Mouse (Mus musculus): ENCODE measurements at regions not wholly inside any gene's neighbourhood (a gene's known extent, or its start where the extent isn't known, plus 50 kb on each side); places are given as distances from the start of the nearest gene placed in this dataset.

DNA sequence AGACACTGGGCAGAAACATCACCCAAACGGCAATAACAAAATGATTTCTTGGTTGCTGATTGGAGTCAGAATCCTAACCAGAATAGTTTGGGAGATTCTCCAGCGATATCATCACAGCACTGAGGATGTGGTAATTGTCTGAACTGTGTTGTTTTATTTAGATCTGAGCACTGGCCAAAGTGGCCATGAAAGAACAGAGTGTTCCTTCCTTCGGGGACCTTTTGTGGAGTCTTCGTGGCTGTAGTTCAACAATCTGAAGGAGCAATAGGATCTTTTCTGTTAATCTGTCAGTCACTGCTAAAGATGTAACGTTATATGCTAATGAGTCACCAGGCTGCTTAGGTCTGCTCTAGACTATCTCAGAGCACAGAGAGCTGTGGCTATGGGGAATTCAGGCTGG lies 328.8 kb downstream of the Gxylt1 start:
- no peaks in the 10 kb centered on the region for H3K36me3 ChIP-seq (ENCODE audit: control insufficient read depth, insufficient read depth)
- no peak overlapping the region for H3K4me3 ChIP-seq (ENCODE audit: insufficient read depth, poor library complexity, severe bottlenecking)
- H3K27me3 ChIP-seq (ENCODE audit: control insufficient read depth, insufficient read depth, insufficient read length), result no peaks in the 10 kb centered on the region
- no peaks in the 10 kb centered on the region for H3K79me2 ChIP-seq (ENCODE audit: control insufficient read depth, insufficient read depth)
- TF ChIP-seq MYOD1 (IDR thresholded peaks at IDR 0.05; ENCODE audit: control insufficient read depth, insufficient read length, low read depth), result no peak
- TF ChIP-seq USF1 (IDR thresholded peaks at IDR 0.05; ENCODE audit: low read depth), result no peak
- TF ChIP-seq CTCF (IDR thresholded peaks at IDR 0.05; ENCODE audit: control insufficient read depth, insufficient read depth, insufficient read length), result no peak
- TF ChIP-seq FOSL1 (IDR thresholded peaks at IDR 0.05; ENCODE audit: insufficient read depth, low read length, poor library complexity, severe bottlenecking), result no peak
- TF ChIP-seq CEBPB (IDR thresholded peaks at IDR 0.05; ENCODE audit: low read depth), result no peak
- no peak for TF ChIP-seq MYOG (IDR thresholded peaks at IDR 0.05; ENCODE audit: control insufficient read depth, extremely low read depth, insufficient read length)
- TF ChIP-seq MAX (IDR thresholded peaks at IDR 0.05), result no peak
- H3K79me3 ChIP-seq (ENCODE audit: low read depth), result no peaks in the 10 kb centered on the region
- H3ac ChIP-seq (ENCODE audit: control insufficient read depth, insufficient read length, low read depth), result no peak overlapping the region

DNA sequence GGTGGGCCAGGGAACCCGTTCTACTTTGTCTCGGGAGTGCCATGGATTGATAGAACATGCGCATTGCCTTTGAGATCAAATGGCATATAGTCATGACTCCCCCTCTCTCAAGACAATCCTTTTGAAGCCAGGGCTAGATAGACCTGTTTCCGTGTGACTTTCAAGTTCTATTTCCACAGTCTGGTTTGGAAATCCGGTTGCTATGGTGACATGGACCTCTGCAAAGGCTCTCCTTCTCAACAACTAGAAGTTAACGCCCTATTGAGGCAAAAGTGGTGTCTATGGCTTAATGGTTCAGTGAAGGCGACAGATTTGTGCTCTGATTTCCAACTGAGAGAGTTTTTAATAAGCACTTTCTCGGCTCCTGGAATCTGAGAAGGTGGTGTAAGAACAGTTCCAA lies 371.2 kb downstream of the Gxylt1 start:
- no peak overlapping the region for H3K4me3 ChIP-seq (ENCODE audit: insufficient read depth, poor library complexity, severe bottlenecking)
- no peaks in the 10 kb centered on the region for H3K27me3 ChIP-seq (ENCODE audit: control insufficient read depth, insufficient read depth, insufficient read length)
- H3ac ChIP-seq (ENCODE audit: control insufficient read depth, insufficient read length, low read depth), result no peak overlapping the region
- H3K36me3 ChIP-seq (ENCODE audit: control insufficient read depth, insufficient read depth), result no peaks in the 10 kb centered on the region
- H3K79me3 ChIP-seq (ENCODE audit: low read depth), result no peaks in the 10 kb centered on the region
- no peak for TF ChIP-seq MYOG (IDR thresholded peaks at IDR 0.05; ENCODE audit: control insufficient read depth, extremely low read depth, insufficient read length)
- TF ChIP-seq CTCF (IDR thresholded peaks at IDR 0.05; ENCODE audit: control insufficient read depth, insufficient read depth, insufficient read length), result no peak
- TF ChIP-seq MYOD1 (IDR thresholded peaks at IDR 0.05; ENCODE audit: control insufficient read depth, insufficient read length, low read depth), result no peak
- no peak for TF ChIP-seq CEBPB (IDR thresholded peaks at IDR 0.05; ENCODE audit: low read depth)
- TF ChIP-seq FOSL1 (IDR thresholded peaks at IDR 0.05; ENCODE audit: insufficient read depth, low read length, poor library complexity, severe bottlenecking), result no peak
- H3K79me2 ChIP-seq (ENCODE audit: control insufficient read depth, insufficient read depth), result no peaks in the 10 kb centered on the region

DNA sequence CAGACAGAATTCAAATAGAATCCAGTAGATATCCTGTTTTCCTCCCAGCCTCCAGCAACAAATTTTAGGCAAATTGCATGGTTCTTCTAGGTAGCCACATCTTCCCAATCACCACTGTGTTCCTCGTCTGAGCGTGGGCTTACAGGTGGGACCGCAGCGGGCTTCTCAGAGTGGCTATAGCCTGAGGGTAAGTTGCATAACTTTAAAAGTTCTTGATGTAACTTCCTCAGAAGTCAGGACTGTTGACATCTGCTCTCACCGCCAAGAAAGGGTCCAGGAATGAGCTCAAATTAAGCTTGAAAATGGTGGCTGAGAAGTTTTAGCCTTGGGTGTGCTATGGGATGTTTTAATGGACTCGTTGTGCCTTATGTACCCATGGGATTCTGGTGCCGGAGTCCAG lies 377.7 kb downstream of the Gxylt1 start:
- H3K27me3 ChIP-seq (ENCODE audit: control insufficient read depth, insufficient read depth, insufficient read length), result no peaks in the 10 kb centered on the region
- no peaks in the 10 kb centered on the region for H3K36me3 ChIP-seq (ENCODE audit: control insufficient read depth, insufficient read depth)
- H3ac ChIP-seq (ENCODE audit: control insufficient read depth, insufficient read length, low read depth), result no peak overlapping the region
- no peak overlapping the region for H3K4me3 ChIP-seq (ENCODE audit: insufficient read depth, poor library complexity, severe bottlenecking)
- TF ChIP-seq MYOD1 (IDR thresholded peaks at IDR 0.05; ENCODE audit: control insufficient read depth, insufficient read length, low read depth) (no peak), CEBPB (IDR thresholded peaks at IDR 0.05; ENCODE audit: low read depth) (no peak), MAX (IDR thresholded peaks at IDR 0.05) (no peak), FOSL1 (IDR thresholded peaks at IDR 0.05; ENCODE audit: insufficient read depth, low read length, poor library complexity, severe bottlenecking) (no peak)
- H3K79me2 ChIP-seq (ENCODE audit: control insufficient read depth, insufficient read depth), result no peaks in the 10 kb centered on the region
- H3K79me3 ChIP-seq (ENCODE audit: low read depth), result no peaks in the 10 kb centered on the region

DNA sequence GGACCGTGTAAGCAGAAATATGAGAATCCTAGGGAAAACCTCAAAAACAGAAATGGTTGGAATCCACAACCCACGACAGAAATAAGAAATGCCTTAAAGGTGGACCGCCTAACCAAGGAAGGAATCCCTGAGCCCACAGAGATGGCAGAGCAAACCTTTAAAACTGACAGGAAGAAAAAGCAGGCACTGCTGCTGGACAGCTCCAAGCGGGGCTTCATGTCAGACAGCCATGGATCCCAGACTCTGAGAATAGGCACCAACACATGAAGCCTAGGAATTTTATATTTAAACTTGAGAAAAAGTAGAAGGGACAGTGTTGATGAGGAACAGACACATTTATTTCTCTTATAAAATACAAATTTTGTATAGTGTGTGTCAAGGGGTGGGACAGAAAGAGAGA lies 379.1 kb downstream of the Gxylt1 start:
- Histone ChIP-seq H3K4me3 (ENCODE audit: insufficient read depth, poor library complexity, severe bottlenecking) (no peak overlapping the region), H3K79me3 (ENCODE audit: low read depth) (no peaks in the 10 kb centered on the region), H3K36me3 (ENCODE audit: control insufficient read depth, insufficient read depth) (no peaks in the 10 kb centered on the region), H3ac (ENCODE audit: control insufficient read depth, insufficient read length, low read depth) (no peak overlapping the region), H3K79me2 (ENCODE audit: control insufficient read depth, insufficient read depth) (no peaks in the 10 kb centered on the region), H3K27me3 (ENCODE audit: control insufficient read depth, insufficient read depth, insufficient read length) (no peaks in the 10 kb centered on the region)
- TF ChIP-seq CEBPB (IDR thresholded peaks at IDR 0.05; ENCODE audit: low read depth), result no peak

DNA sequence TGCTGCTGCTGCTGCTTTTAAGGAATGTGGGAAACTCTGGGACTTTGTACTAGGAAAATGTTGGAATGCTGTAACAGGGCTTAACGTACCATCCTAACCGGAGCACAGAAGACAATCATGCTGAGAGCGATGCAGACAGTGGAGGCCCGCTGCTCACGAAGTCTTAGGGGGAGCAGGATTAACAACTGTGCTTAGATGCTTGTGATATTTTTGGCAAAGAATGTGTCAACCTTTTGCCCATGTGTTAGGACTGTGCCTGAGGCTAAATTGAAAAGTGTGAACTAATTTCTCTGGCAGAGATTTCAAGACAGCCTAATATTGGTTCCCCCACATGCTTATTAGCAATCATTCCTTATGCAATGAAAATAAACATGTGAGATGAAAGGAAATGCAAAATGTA lies 398.5 kb downstream of the Gxylt1 start:
- H3K79me3 ChIP-seq (ENCODE audit: low read depth), result no peaks in the 10 kb centered on the region
- no peaks in the 10 kb centered on the region for H3K79me2 ChIP-seq (ENCODE audit: control insufficient read depth, insufficient read depth)
- H3ac ChIP-seq (ENCODE audit: control insufficient read depth, insufficient read length, low read depth), result no peak overlapping the region
- no peak overlapping the region for H3K4me3 ChIP-seq (ENCODE audit: insufficient read depth, poor library complexity, severe bottlenecking)
- TF ChIP-seq MYOD1 (IDR thresholded peaks at IDR 0.05; ENCODE audit: control insufficient read depth, insufficient read length, low read depth) (no peak), FOSL1 (IDR thresholded peaks at IDR 0.05; ENCODE audit: insufficient read depth, low read length, poor library complexity, severe bottlenecking) (no peak), MAX (IDR thresholded peaks at IDR 0.05) (no peak), USF1 (IDR thresholded peaks at IDR 0.05; ENCODE audit: low read depth) (no peak), CEBPB (IDR thresholded peaks at IDR 0.05; ENCODE audit: low read depth) (no peak), MYOG (IDR thresholded peaks at IDR 0.05; ENCODE audit: control insufficient read depth, extremely low read depth, insufficient read length) (no peak), CTCF (IDR thresholded peaks at IDR 0.05; ENCODE audit: control insufficient read depth, insufficient read depth, insufficient read length) (no peak)
- H3K27me3 ChIP-seq (ENCODE audit: control insufficient read depth, insufficient read depth, insufficient read length), result no peaks in the 10 kb centered on the region
- no peaks in the 10 kb centered on the region for H3K36me3 ChIP-seq (ENCODE audit: control insufficient read depth, insufficient read depth)

DNA sequence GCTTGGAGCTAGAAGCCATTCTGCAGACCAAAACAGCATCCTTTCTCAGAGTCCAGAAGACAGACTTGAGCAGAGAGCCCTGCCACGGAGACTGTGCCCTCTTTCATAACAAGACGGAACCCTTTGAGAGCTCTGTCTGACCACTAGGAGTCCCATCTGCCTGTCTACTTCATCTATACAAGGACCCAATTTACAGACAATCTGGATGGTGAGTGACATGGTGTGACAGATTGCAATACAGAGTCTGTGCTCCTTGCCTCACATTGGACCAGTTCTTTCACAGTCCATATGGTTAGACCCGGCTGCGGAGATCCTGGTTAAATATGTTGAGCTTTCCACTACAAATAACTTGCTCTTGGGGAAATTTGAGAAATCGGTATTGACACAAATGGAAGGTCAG lies 410.9 kb downstream of the Gxylt1 start:
- no peak overlapping the region for H3K4me3 ChIP-seq (ENCODE audit: insufficient read depth, poor library complexity, severe bottlenecking)
- no peaks in the 10 kb centered on the region for H3K79me3 ChIP-seq (ENCODE audit: low read depth)
- no peaks in the 10 kb centered on the region for H3K27me3 ChIP-seq (ENCODE audit: control insufficient read depth, insufficient read depth, insufficient read length)
- H3K79me2 ChIP-seq (ENCODE audit: control insufficient read depth, insufficient read depth), result no peaks in the 10 kb centered on the region
- no peak overlapping the region for H3ac ChIP-seq (ENCODE audit: control insufficient read depth, insufficient read length, low read depth)
- no peaks in the 10 kb centered on the region for H3K36me3 ChIP-seq (ENCODE audit: control insufficient read depth, insufficient read depth)
- no peak for TF ChIP-seq MYOD1 (IDR thresholded peaks at IDR 0.05; ENCODE audit: control insufficient read depth, insufficient read length, low read depth)
- no peak for TF ChIP-seq CEBPB (IDR thresholded peaks at IDR 0.05; ENCODE audit: low read depth)
- no peak for TF ChIP-seq MAX (IDR thresholded peaks at IDR 0.05)
- no peak for TF ChIP-seq USF1 (IDR thresholded peaks at IDR 0.05; ENCODE audit: low read depth)
- no peak for TF ChIP-seq MYOG (IDR thresholded peaks at IDR 0.05; ENCODE audit: control insufficient read depth, extremely low read depth, insufficient read length)
- TF ChIP-seq CTCF (IDR thresholded peaks at IDR 0.05; ENCODE audit: control insufficient read depth, insufficient read depth, insufficient read length), result no peak
- TF ChIP-seq FOSL1 (IDR thresholded peaks at IDR 0.05; ENCODE audit: insufficient read depth, low read length, poor library complexity, severe bottlenecking), result no peak
